31 mouse cellular contexts compared by ENCODE assay signal in genomic region chr10:74555326-74555725, GRCm38 (mm10).
"Had no signal": no experiment of that assay in that cellular context is flagged by ENCODE, and none has a peak within 500 bp of the region (broad histone marks: within the 10 kb centered on the region; RNA-seq: fewer than 3 reads in every experiment).

No protein-coding gene starts in this region.

- H3K9me3 ChIP-seq: heart, embryonic 10.5 days; heart, embryonic 12.5 days; heart, embryonic 13.5 days; heart, embryonic 15.5 days; hindbrain, embryonic 10.5 days; hindbrain, embryonic 12.5 days; hindbrain, embryonic 13.5 days; hindbrain, embryonic 15.5 days; intestine, embryonic 15.5 days had no signal

- H3K27ac ChIP-seq: heart, embryonic 10.5 days; heart, embryonic 13.5 days; heart, embryonic 15.5 days; hindbrain, embryonic 10.5 days; hindbrain, embryonic 12.5 days; hindbrain, embryonic 13.5 days; hindbrain, embryonic 14.5 days; hindbrain, embryonic 15.5 days; hindbrain, postnatal 0 days; intestine, embryonic 15.5 days; layer of hippocampus, adult 2 months; left cerebral cortex, adult 2 months had no signal

- DNase-seq: heart, postnatal 10 days; heart, postnatal 14 days; heart, postnatal 4 days; kidney, adult 11 months; kidney, adult 2 months; kidney, adult 8-10 months; kidney, adult 9 months; kidney, postnatal 10 days; kidney, postnatal 25 days; kidney, postnatal 36 days; kidney, postnatal 4 days; layer of hippocampus, adult 9-11 months; layer of hippocampus, postnatal 36 days had no signal

- H3K4me2 ChIP-seq: heart, embryonic 11.5 days; heart, embryonic 12.5 days; heart, embryonic 13.5 days; heart, embryonic 15.5 days; hindbrain, embryonic 12.5 days; hindbrain, embryonic 13.5 days; hindbrain, embryonic 14.5 days; hindbrain, embryonic 15.5 days; intestine, embryonic 15.5 days had no signal

- H3K4me1 ChIP-seq: heart, embryonic 10.5 days; heart, embryonic 13.5 days; heart, embryonic 15.5 days; hindbrain, embryonic 10.5 days; hindbrain, embryonic 12.5 days; hindbrain, embryonic 13.5 days; hindbrain, embryonic 15.5 days; intestine, embryonic 15.5 days had no signal

- ATAC-seq: hindbrain, embryonic 16.5 days; hindbrain, postnatal 0 days; inflammation-experienced regulatory T-cells, adult 6 months; intestine, embryonic 15.5 days; intestine, embryonic 16.5 days; intestine, postnatal 0 days had no signal

- H3K27me3 ChIP-seq: heart, embryonic 12.5 days; heart, embryonic 13.5 days; heart, embryonic 15.5 days; hindbrain, embryonic 12.5 days; hindbrain, embryonic 13.5 days; hindbrain, embryonic 15.5 days; intestine, embryonic 15.5 days had no signal

- H3K9ac ChIP-seq: heart, embryonic 12.5 days; heart, embryonic 13.5 days; heart, embryonic 15.5 days; hindbrain, embryonic 12.5 days; hindbrain, embryonic 13.5 days; hindbrain, embryonic 14.5 days; hindbrain, embryonic 15.5 days; intestine, embryonic 15.5 days had no signal

- H3K4me3 ChIP-seq: heart, embryonic 10.5 days; heart, embryonic 12.5 days; heart, embryonic 13.5 days; heart, embryonic 15.5 days; hindbrain, embryonic 10.5 days; hindbrain, embryonic 12.5 days; hindbrain, embryonic 13.5 days; hindbrain, embryonic 15.5 days; intestine, embryonic 15.5 days; layer of hippocampus, adult 2 months; left cerebral cortex, adult 2 months had no signal

- H3K36me3 ChIP-seq: heart, embryonic 10.5 days; heart, embryonic 12.5 days; heart, embryonic 13.5 days; heart, embryonic 15.5 days; hindbrain, embryonic 10.5 days; hindbrain, embryonic 12.5 days; hindbrain, embryonic 13.5 days; hindbrain, embryonic 15.5 days; intestine, embryonic 15.5 days had no signal
